Mouse (Mus musculus): Measurements from ENCODE around the gene Pcnx. TPM values are rescaled to one million over a fixed set of nuclear protein-coding genes. Genes with fewer than 3 reads are reported as not detected.

Pcnx gene
- polyA plus RNA-seq, 1 experiment = 27.3 TPM

DNA sequence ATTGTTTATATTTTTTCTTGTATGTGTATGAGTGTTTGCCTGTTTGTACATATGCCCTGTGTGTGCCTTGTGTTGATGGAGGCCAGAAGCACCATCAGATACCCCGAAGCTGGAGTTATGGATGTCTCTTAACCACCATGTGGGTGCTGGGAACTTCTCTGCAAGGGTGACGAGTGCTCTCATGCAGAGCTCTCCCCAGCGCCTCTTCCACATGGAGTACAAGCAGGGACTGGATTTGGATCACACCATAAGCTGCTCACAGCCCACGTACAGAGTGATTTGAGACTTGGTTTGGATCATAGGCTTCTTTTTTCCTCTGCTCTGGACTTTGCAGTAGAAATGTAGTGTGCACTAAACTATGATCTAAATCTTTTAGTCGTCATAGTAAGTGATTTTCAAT is 34.5 kb downstream of the Pcnx start:
- H3K4me1 ChIP-seq (ENCODE audit: control insufficient read depth, insufficient read depth, low read length) = no peaks in the 10 kb centered on the region
- H3K4me3 ChIP-seq (ENCODE audit: insufficient read depth, low read depth, low read length) = no peak overlapping the region
- no peaks in the 10 kb centered on the region for H3K27me3 ChIP-seq (replicated peaks; ENCODE audit: control insufficient read depth, insufficient read depth, low read length)
- H3K27ac ChIP-seq (ENCODE audit: insufficient read depth, low read depth, low read length) = no peak overlapping the region
- H3K36me3 ChIP-seq (ENCODE audit: control insufficient read depth, insufficient read depth, low read length) = no peaks in the 10 kb centered on the region
- 91% methylated on average over 5 of the region's 5 CpGs for WGBS
- DNase-seq = no peak
- TF ChIP-seq POLR2A (IDR thresholded peaks at IDR 0.05; ENCODE audit: low read depth, low read length) (no peak), CTCF (conservative IDR thresholded peaks at IDR 0.05; ENCODE audit: insufficient read depth, insufficient read length, low read depth, low read length) (no peak)

DNA sequence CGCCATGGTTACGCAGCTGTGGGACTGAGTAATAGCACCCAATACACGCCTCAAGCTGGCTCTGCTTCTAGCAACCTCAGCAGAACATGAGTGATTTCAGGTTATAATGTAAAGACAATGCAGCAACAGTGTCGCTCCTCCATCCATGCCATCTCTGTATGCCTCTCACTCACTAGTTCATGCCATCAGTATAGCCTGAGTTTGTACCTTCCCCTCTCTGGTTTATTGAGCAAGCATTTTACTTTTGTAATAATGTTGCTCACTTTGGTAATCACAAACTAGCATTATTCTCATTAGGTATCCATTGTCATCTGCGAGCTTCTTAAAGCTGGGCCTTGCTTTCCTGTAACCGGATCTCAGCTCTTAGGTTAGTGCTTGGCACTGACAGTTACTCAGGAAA is 36.2 kb downstream of the Pcnx start:
- DNase-seq = no peak
- Histone ChIP-seq H3K27ac (ENCODE audit: insufficient read depth, low read depth, low read length) (no peak overlapping the region), H3K36me3 (ENCODE audit: control insufficient read depth, insufficient read depth, low read length) (no peaks in the 10 kb centered on the region), H3K4me3 (ENCODE audit: insufficient read depth, low read depth, low read length) (no peak overlapping the region), H3K27me3 (replicated peaks; ENCODE audit: control insufficient read depth, insufficient read depth, low read length) (no peaks in the 10 kb centered on the region), H3K4me1 (ENCODE audit: control insufficient read depth, insufficient read depth, low read length) (no peaks in the 10 kb centered on the region)
- TF ChIP-seq CTCF (conservative IDR thresholded peaks at IDR 0.05; ENCODE audit: insufficient read depth, insufficient read length, low read depth, low read length) = no peak
- TF ChIP-seq POLR2A (IDR thresholded peaks at IDR 0.05; ENCODE audit: low read depth, low read length) = no peak
- WGBS = 95% methylated on average over 6 of the region's 6 CpGs

DNA sequence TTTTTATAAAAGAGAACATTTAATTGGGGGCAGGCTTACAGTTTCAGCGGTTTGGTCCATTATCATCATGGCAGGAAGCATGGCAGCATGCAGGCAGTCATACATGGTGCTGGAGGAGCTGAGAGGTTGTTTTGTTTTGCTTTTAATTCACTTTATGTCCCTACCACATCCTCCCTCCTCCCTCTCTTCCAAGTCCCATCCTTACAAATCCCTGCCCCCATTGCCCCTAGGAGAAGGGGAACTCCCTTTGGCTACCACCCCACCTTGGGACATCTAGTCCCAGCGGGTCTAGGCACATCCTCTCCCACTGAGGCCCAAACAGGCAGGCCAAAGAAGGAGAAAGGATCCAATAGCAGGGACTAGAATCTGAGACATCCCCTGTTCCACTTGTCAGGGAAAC is 44.6 kb downstream of the Pcnx start:
- H3K36me3 ChIP-seq (ENCODE audit: control insufficient read depth, insufficient read depth, low read length) = no peaks in the 10 kb centered on the region
- no peaks in the 10 kb centered on the region for H3K4me1 ChIP-seq (ENCODE audit: control insufficient read depth, insufficient read depth, low read length)
- no peak for DNase-seq
- TF ChIP-seq POLR2A (IDR thresholded peaks at IDR 0.05; ENCODE audit: low read depth, low read length) (no peak), CTCF (conservative IDR thresholded peaks at IDR 0.05; ENCODE audit: insufficient read depth, insufficient read length, low read depth, low read length) (no peak)
- 91% methylated on average over 2 of the region's 2 CpGs for WGBS
- no peak overlapping the region for H3K27ac ChIP-seq (ENCODE audit: insufficient read depth, low read depth, low read length)
- H3K4me3 ChIP-seq (ENCODE audit: insufficient read depth, low read depth, low read length) = no peak overlapping the region
- H3K27me3 ChIP-seq (replicated peaks; ENCODE audit: control insufficient read depth, insufficient read depth, low read length) = no peaks in the 10 kb centered on the region

DNA sequence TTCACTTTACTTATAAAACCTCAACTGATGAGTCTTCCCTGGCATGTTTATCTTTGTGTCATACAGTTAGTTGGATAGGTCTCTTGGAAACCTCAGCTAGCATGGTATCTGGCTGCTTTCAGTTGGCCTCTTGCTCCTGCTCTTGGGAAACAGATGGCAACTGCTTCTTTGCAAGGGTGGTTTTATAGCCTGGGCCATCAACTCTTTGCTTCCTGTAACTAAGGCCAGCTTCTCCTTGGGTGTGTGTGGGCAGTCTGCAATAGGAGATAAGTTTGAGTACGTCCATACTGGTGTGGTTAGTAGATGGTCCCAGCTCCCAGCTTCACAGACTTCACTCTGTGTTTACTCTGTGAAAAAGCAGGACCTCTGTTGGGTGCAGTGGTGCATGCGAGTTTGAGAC is 46.0 kb downstream of the Pcnx start:
- H3K4me3 ChIP-seq (ENCODE audit: insufficient read depth, low read depth, low read length) = no peak overlapping the region
- H3K27me3 ChIP-seq (replicated peaks; ENCODE audit: control insufficient read depth, insufficient read depth, low read length) = no peaks in the 10 kb centered on the region
- no peaks in the 10 kb centered on the region for H3K36me3 ChIP-seq (ENCODE audit: control insufficient read depth, insufficient read depth, low read length)
- no peaks in the 10 kb centered on the region for H3K4me1 ChIP-seq (ENCODE audit: control insufficient read depth, insufficient read depth, low read length)
- no peak for TF ChIP-seq POLR2A (IDR thresholded peaks at IDR 0.05; ENCODE audit: low read depth, low read length)
- no peak for TF ChIP-seq CTCF (conservative IDR thresholded peaks at IDR 0.05; ENCODE audit: insufficient read depth, insufficient read length, low read depth, low read length)
- no peak for DNase-seq
- H3K27ac ChIP-seq (ENCODE audit: insufficient read depth, low read depth, low read length) = no peak overlapping the region
- 86% methylated on average over 2 of the region's 2 CpGs for WGBS

DNA sequence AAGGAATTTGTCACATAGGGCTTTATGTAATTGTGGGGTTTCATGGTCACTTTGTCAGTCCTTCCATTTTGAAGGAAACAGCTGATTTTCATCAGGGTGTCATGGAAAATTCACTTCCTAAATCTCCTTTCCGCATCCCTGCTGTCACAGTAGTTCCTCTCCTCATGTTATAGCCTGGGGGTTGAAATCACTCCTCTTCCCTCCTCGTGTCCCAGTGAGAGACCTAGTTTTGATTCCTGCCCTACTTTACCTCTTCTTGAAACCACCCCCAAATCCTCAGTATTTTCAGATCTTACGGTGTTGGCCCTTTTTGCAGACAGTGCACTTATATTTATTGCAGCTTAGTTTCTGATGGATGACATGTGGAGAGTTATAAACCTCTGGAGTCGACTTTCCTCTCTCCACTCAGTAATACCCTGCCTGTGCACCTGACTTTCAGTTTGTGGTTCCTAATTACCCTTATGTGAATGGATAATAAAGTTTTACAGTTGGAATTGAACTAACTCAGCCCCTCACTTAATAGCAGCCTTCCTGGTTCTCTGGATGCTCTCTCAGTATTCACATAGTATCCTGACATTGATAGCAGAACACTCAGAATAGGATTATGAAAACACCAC is 48.0 kb downstream of the Pcnx start:
- no peak overlapping the region for H3K4me3 ChIP-seq (ENCODE audit: insufficient read depth, low read depth, low read length)
- 56% methylated on average over 4 of the region's 4 CpGs for WGBS
- H3K36me3 ChIP-seq (ENCODE audit: control insufficient read depth, insufficient read depth, low read length) = no peaks in the 10 kb centered on the region
- H3K27ac ChIP-seq (ENCODE audit: insufficient read depth, low read depth, low read length) = no peak overlapping the region
- no peak for DNase-seq
- H3K4me1 ChIP-seq (ENCODE audit: control insufficient read depth, insufficient read depth, low read length) = no peaks in the 10 kb centered on the region
- no peaks in the 10 kb centered on the region for H3K27me3 ChIP-seq (replicated peaks; ENCODE audit: control insufficient read depth, insufficient read depth, low read length)
- TF ChIP-seq CTCF (conservative IDR thresholded peaks at IDR 0.05; ENCODE audit: insufficient read depth, insufficient read length, low read depth, low read length) = no peak
- TF ChIP-seq POLR2A (IDR thresholded peaks at IDR 0.05; ENCODE audit: low read depth, low read length) = no peak

DNA sequence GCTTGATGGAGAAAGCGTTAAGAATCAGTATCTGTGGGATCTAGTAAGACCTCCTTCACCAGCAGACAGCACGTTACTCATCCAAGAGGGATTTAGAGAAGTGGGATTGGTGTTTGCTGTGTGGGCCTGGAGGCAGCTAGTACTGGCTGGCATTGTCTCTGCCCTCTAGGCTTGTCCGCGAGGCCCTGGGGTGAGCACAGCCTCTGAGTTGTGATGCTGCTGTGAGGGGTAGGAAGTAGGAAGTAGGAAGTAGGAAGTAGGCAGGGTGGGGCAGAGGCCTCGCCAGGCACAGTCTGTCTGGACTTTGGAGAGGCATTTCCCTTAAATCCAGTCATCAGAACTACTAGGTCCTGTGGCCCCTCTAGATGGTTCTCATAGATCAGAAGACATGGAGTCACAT is 50.6 kb downstream of the Pcnx start:
- Histone ChIP-seq H3K36me3 (ENCODE audit: control insufficient read depth, insufficient read depth, low read length) (no peaks in the 10 kb centered on the region), H3K4me1 (ENCODE audit: control insufficient read depth, insufficient read depth, low read length) (no peaks in the 10 kb centered on the region), H3K4me3 (ENCODE audit: insufficient read depth, low read depth, low read length) (no peak overlapping the region), H3K27me3 (replicated peaks; ENCODE audit: control insufficient read depth, insufficient read depth, low read length) (no peaks in the 10 kb centered on the region), H3K27ac (ENCODE audit: insufficient read depth, low read depth, low read length) (no peak overlapping the region)
- TF ChIP-seq POLR2A (IDR thresholded peaks at IDR 0.05; ENCODE audit: low read depth, low read length) (no peak), CTCF (conservative IDR thresholded peaks at IDR 0.05; ENCODE audit: insufficient read depth, insufficient read length, low read depth, low read length) (no peak)
- no peak for DNase-seq
- 77% methylated on average over 5 of the region's 5 CpGs for WGBS

DNA sequence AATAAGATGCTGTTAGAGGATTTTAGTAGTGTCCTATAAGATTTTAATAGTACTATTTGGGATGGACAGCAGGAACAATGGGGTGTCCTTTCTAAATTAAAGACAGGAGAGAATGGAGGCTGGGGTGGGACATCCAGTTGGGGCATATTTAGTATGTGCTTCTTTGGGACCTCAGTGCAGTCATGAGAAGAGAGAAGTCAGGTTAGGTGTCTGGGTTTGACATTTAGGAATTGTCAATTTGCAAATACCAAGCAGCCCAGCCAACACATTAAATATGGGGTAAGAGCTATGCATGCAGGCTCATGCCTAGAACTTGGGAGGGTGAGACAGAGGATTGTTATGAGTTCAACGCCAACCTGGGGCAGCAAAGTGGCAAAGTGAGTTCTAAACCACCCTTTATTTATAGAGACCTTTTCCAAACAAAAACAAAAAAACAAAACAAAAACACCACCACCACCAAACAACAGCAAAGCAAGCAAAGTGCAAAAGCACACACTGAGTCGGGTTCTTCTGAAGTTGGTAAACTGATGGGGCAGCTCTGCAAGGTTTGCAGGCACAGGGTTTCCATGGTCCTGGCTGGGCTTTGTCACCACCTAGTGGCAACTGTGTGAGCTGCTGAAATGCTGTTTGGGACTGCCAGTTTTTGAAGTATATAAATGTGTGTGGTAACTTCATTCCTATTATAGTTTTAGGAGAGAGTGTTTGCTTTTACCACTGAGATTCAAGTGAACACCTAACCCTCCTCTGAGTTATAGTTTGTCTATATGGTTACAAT is 55.5 kb downstream of the Pcnx start:
- WGBS = 53% methylated on average over 2 of the region's 2 CpGs
- Histone ChIP-seq H3K4me3 (ENCODE audit: insufficient read depth, low read depth, low read length) (no peak overlapping the region), H3K4me1 (ENCODE audit: control insufficient read depth, insufficient read depth, low read length) (no peaks in the 10 kb centered on the region), H3K27me3 (replicated peaks; ENCODE audit: control insufficient read depth, insufficient read depth, low read length) (no peaks in the 10 kb centered on the region), H3K36me3 (ENCODE audit: control insufficient read depth, insufficient read depth, low read length) (no peaks in the 10 kb centered on the region), H3K27ac (ENCODE audit: insufficient read depth, low read depth, low read length) (no peak overlapping the region)
- peak; percentile 80 for DNase-seq
- TF ChIP-seq CTCF (conservative IDR thresholded peaks at IDR 0.05; ENCODE audit: insufficient read depth, insufficient read length, low read depth, low read length) (peak; percentile 96), POLR2A (IDR thresholded peaks at IDR 0.05; ENCODE audit: low read depth, low read length) (no peak)

Data from kidney, adult 2 months (tissue).